Mouse (Mus musculus): ENCODE measurements around the gene Jmjd8. TPM values are rescaled to one million over a fixed set of nuclear protein-coding genes. Genes with fewer than 3 reads are reported as not detected.

Jmjd8 gene
- polyA plus RNA-seq, 1 experiment: 15.5 TPM

DNA sequence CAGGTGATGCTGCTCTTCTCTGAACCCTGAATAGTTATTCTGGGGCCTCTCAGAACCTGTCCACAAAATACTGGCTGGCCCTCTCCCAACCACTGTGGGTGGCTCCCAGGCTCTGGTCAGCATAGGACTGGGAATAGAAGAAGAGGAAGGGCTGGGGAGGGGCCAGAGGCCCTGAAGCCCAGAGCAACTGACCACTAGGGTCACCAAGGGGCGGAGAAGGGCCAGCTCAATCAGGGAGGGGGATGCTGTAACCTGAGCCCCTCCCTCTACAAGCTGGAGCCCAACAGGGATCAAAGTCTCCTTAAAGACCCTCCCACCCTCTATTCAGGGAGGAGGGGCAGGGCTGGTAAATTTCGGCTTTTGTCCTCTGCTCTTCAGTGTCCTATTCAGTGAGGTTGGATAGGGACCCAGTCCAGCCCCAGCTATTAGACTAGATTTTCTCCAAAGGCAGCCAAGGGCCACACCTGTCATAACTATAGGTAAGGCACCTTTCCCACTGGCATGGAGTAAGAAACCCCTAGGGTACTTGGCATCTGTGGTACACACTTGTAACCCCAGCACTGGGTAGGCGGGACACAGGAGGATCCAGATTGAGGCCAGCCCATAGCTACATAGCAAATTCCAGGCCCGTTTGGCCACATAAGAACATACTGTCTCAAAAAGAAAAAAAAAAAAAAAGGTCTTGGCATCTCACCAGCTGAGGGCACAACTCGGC lies 51.7 kb downstream of the Jmjd8 start, which contains the start of gene Wfikkn1:
Gene Wfikkn1, minus strand, starts transcription at position 663 of the 715 bp plus-strand sequence.
- no peak for TF ChIP-seq POLR2A (IDR thresholded peaks at IDR 0.05; ENCODE audit: insufficient read length, low read depth)
- no peak for TF ChIP-seq MYOG (IDR thresholded peaks at IDR 0.05; ENCODE audit: control insufficient read depth in 1 of 3, insufficient read depth in 1 of 3, insufficient read length in 2 of 3, low read depth in 2 of 3)
- TF ChIP-seq TCF3 (IDR thresholded peaks at IDR 0.05; ENCODE audit: insufficient read length, low read depth): no peak
- TF ChIP-seq CEBPB (IDR thresholded peaks at IDR 0.05; ENCODE audit: insufficient read depth, poor library complexity, severe bottlenecking): no peak
- no peak for TF ChIP-seq USF1 (IDR thresholded peaks at IDR 0.05; ENCODE audit: low read depth)
- no peak for TF ChIP-seq POLR2AphosphoS2 (IDR thresholded peaks at IDR 0.05; ENCODE audit: insufficient read length, low read depth)
- no peak for TF ChIP-seq MYOD1 (IDR thresholded peaks at IDR 0.05; ENCODE audit: control insufficient read depth in 1 of 3, insufficient read length in 2 of 3, low read depth in 2 of 3)
- TF ChIP-seq SRF (IDR thresholded peaks at IDR 0.05; ENCODE audit: control insufficient read depth, insufficient read length, low read depth): no peak
- TF ChIP-seq REST (IDR thresholded peaks at IDR 0.05; ENCODE audit: insufficient read depth, insufficient read length): no peak
- no peak for TF ChIP-seq MAX (IDR thresholded peaks at IDR 0.05; ENCODE audit: low read depth)
- TF ChIP-seq TCF12 (IDR thresholded peaks at IDR 0.05; ENCODE audit: insufficient read depth, poor library complexity, severe bottlenecking): no peak
- no peak for TF ChIP-seq E2F4 (IDR thresholded peaks at IDR 0.05; ENCODE audit: insufficient read depth)
- Histone ChIP-seq H3ac (ENCODE audit: control insufficient read depth, insufficient read length) (no peak within 1 kb of the TSS), H3K79me2 (ENCODE audit: control insufficient read depth, insufficient read depth) (peaks cover 4% of the 10 kb centered on the region), H3K4me3 (no peak within 1 kb of the TSS), H3K27me3 (ENCODE audit: control insufficient read depth, insufficient read depth, insufficient read length) (no peaks in the 10 kb centered on the region), H3K4me2 (ENCODE audit: low read depth) (no peak within 1 kb of the TSS), H3K36me3 (ENCODE audit: control insufficient read depth, insufficient read depth) (no peaks in the 10 kb centered on the region)

DNA sequence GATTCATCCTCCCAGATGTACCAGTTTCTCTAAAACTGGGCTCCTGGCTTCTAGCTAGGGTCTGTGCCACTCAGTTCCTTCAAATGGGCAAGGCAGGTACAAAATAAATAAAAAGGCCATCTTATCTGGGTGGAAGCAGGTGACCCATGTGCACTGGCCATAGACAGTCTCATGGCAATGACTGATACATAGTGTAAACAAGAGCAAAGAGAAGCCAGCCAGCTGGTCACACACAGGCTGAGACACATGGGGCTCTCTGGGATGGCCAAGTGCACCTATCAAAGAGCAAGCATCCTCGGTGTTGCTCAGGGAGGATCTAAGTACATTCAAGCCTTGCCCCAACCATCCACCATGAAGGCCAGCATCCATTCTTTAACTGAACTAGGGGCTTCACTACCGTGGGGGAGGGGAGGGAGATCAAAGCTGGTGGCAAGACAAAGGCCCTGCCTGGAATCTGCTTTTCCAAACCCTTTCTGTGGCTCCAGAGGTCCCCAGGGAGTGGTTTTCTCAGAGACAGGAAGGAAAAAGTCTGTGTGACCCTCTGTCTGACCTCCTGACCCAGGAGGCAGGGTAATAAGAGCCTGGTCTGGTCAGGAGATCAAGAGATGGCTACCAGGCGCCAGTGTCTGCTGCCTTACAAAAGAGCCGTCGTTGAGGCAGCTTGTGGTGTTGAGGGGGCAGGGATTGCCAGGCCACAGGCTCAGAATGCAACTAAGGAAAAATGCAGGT lies 52.4 kb downstream of the Jmjd8 start:
- Histone ChIP-seq H3K27me3 (ENCODE audit: control insufficient read depth, insufficient read depth, insufficient read length) (no peaks in the 10 kb centered on the region), H3ac (ENCODE audit: control insufficient read depth, insufficient read length) (no peak overlapping the region), H3K4me3 (no peak overlapping the region), H3K36me3 (ENCODE audit: control insufficient read depth, insufficient read depth) (no peaks in the 10 kb centered on the region), H3K4me2 (ENCODE audit: low read depth) (no peak overlapping the region), H3K79me2 (ENCODE audit: control insufficient read depth, insufficient read depth) (peaks cover 3% of the 10 kb centered on the region)
- TF ChIP-seq POLR2AphosphoS2 (IDR thresholded peaks at IDR 0.05; ENCODE audit: insufficient read length, low read depth) (peak; percentile 23), USF1 (IDR thresholded peaks at IDR 0.05; ENCODE audit: low read depth) (no peak)

Other genes with a start within 250 kb of the Jmjd8 start
- 36.3 TPM for gene Lmf1, start 249.8 kb upstream of the Jmjd8 start, polyA plus RNA-seq (2012; fragmentation: generic; extraction: Trizol)
- 0.24 TPM for gene Gng13, start 111.7 kb upstream of the Jmjd8 start, polyA plus RNA-seq (2012; fragmentation: generic; extraction: Trizol)
- gene Chtf18, start 101.4 kb upstream of the Jmjd8 start, polyA plus RNA-seq (2012; fragmentation: generic; extraction: Trizol): 7.2 TPM
- gene Rpusd1, start 101.2 kb upstream of the Jmjd8 start, polyA plus RNA-seq (2012; fragmentation: generic; extraction: Trizol): 13.0 TPM
- gene Mslnl, start 92.8 kb upstream of the Jmjd8 start, polyA plus RNA-seq (2012; fragmentation: generic; extraction: Trizol): not detected
- gene Msln, start 74.5 kb upstream of the Jmjd8 start, polyA plus RNA-seq (2012; fragmentation: generic; extraction: Trizol): 91.8 TPM
- 31.4 TPM for gene Narfl, start 55.1 kb upstream of the Jmjd8 start, polyA plus RNA-seq (2012; fragmentation: generic; extraction: Trizol)
- 29.8 TPM for gene Haghl, start 43.2 kb upstream of the Jmjd8 start, polyA plus RNA-seq (2012; fragmentation: generic; extraction: Trizol)
- 0.08 TPM for gene Ccdc78, start 42.3 kb upstream of the Jmjd8 start, polyA plus RNA-seq (2012; fragmentation: generic; extraction: Trizol)
- 61.0 TPM for gene Fam173a, start 36.0 kb upstream of the Jmjd8 start, polyA plus RNA-seq (2012; fragmentation: generic; extraction: Trizol)
- gene AC134908.4, start 33.2 kb upstream of the Jmjd8 start, polyA plus RNA-seq (2012; fragmentation: generic; extraction: Trizol): not detected
- 44.4 TPM for gene Metrn, start 31.7 kb upstream of the Jmjd8 start, polyA plus RNA-seq (2012; fragmentation: generic; extraction: Trizol)
- gene Fbxl16, start 19.8 kb upstream of the Jmjd8 start, polyA plus RNA-seq (2012; fragmentation: generic; extraction: Trizol): 6.0 TPM
- gene Wdr24, start 5.2 kb upstream of the Jmjd8 start, polyA plus RNA-seq (2012; fragmentation: generic; extraction: Trizol): 18.0 TPM
- 196 TPM for gene Stub1, start 4.5 kb downstream of the Jmjd8 start, polyA plus RNA-seq (2012; fragmentation: generic; extraction: Trizol)
- 0.67 TPM for gene Rhbdl1, start 8.4 kb downstream of the Jmjd8 start, polyA plus RNA-seq (2012; fragmentation: generic; extraction: Trizol)
- 0.67 TPM for gene Gm20683, start 12.9 kb downstream of the Jmjd8 start, polyA plus RNA-seq (2012; fragmentation: generic; extraction: Trizol)
- 48.3 TPM for gene Rhot2, start 16.0 kb downstream of the Jmjd8 start, polyA plus RNA-seq (2012; fragmentation: generic; extraction: Trizol)
- gene Wdr90, start 32.6 kb downstream of the Jmjd8 start, polyA plus RNA-seq (2012; fragmentation: generic; extraction: Trizol): 7.4 TPM
- gene Mcrip2, start 39.9 kb downstream of the Jmjd8 start, polyA plus RNA-seq (2012; fragmentation: generic; extraction: Trizol): 36.7 TPM
- 23.6 TPM for gene Mettl26, start 46.2 kb downstream of the Jmjd8 start, polyA plus RNA-seq (2012; fragmentation: generic; extraction: Trizol)
- gene Wfikkn1, start 52.0 kb downstream of the Jmjd8 start, polyA plus RNA-seq (2012; fragmentation: generic; extraction: Trizol): 0.25 TPM
- 18.3 TPM for gene Rab40c, start 90.9 kb downstream of the Jmjd8 start, polyA plus RNA-seq (2012; fragmentation: generic; extraction: Trizol)
- 46.3 TPM for gene Pigq, start 116.1 kb downstream of the Jmjd8 start, polyA plus RNA-seq (2012; fragmentation: generic; extraction: Trizol)
- gene Nhlrc4, start 116.1 kb downstream of the Jmjd8 start, polyA plus RNA-seq (2012; fragmentation: generic; extraction: Trizol): 0.17 TPM
- 0.02 TPM for gene A930017K11Rik, start 123.7 kb downstream of the Jmjd8 start, polyA plus RNA-seq (2012; fragmentation: generic; extraction: Trizol)
- 7.2 TPM for gene Capn15, start 156.9 kb downstream of the Jmjd8 start, polyA plus RNA-seq (2012; fragmentation: generic; extraction: Trizol)
- 19.7 TPM for gene Rab11fip3, start 240.7 kb downstream of the Jmjd8 start, polyA plus RNA-seq (2012; fragmentation: generic; extraction: Trizol)

Measured in myocyte (in vitro differentiated cells).